Mouse (Mus musculus): ENCODE results near the gene Letm1. TPM values are rescaled to one million over a fixed set of nuclear protein-coding genes. Genes with fewer than 3 reads are reported as not detected.

Gene Letm1
- total RNA-seq, 2 experiments from 2014 or later = 152 to 161 TPM

DNA sequence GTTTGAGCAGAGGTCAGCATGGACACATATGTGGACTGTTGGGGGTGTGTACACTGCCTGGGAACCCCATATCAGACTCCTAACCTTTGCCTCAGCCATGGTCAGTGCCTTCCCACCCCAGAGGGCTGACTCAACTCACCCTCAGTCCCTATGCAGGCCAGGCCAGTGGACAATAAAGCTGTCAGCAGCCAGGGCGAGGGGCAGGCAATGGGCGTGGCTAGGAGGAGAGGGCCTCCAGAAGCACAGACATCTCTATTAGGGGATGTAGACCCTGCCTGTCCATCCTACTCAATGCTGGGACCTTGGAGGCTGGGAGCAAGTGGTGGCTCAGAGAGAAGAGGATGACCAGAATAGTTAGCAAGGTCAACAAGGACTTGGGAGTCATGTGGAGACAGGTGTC, 67.4 kb downstream of the Letm1 start:
- no peak for DNase-seq (ENCODE audit: low spot score)
- intact Hi-C loops (cut with DNase I) = no loop called here

DNA sequence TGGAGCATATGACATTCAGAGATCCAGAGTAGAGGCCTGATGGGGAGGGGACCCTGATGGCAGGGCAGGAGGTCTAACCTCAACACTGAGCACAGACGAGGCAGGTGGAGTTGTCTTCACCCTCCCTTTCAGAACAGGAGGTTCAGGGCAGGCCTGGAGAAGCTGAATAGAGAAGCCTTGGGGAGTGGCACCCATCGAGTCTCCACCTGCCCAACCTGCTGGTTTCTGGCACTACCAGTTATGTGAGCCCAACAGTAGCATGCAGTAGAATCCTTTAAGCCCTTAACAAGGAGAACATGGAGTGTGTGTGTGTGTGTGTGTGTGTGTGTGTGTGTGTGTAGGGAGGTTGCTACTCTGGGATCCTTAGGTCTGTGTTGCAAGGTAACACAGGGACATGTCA, 70.1 kb downstream of the Letm1 start:
- intact Hi-C loops (cut with DNase I) = no loop called here
- DNase-seq (ENCODE audit: low spot score) = no peak

DNA sequence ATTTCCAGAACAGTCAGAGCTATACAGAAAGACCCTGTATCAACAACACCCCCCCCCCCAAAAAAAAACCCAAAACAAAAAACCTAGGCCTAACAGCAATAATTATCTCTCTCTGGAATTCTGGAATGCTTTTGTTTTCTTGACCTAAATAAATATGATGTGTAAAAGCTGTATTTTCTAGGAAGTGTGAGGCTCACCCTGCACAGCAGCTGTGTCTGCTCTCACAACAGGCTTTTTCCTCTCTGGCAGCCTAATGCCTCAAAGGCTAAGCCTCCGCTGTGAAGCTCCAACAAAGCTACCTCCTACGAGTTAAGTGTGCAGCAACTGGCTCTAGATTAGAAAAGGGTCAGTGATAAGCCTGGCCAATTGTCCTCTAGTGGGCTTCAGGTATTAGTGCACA, 73.6 kb downstream of the Letm1 start:
- intact Hi-C loops (cut with DNase I) = no loop called here
- no peak for DNase-seq (ENCODE audit: low spot score)

DNA sequence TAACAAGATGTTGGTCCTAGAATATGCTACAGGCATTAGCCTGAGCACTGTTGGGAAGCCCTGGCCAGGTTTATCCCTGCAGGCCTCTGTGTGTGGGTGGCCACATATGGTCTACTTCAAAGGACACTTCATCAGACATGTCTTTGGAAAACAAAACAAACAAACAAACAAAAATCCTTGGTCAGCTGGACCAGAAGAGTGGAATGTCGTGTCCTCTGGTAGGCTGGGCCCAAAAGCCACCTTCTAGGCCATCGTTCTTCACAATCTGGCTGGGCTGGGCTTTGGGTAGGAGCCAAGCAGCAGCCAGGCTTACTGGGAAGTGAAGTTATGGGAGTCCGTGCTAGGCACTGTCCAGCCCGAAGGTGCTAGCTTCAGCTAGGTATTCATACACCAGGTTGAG, 75.5 kb downstream of the Letm1 start:
- intact Hi-C loops (cut with DNase I) = no loop called here
- DNase-seq (ENCODE audit: low spot score) = no peak

DNA sequence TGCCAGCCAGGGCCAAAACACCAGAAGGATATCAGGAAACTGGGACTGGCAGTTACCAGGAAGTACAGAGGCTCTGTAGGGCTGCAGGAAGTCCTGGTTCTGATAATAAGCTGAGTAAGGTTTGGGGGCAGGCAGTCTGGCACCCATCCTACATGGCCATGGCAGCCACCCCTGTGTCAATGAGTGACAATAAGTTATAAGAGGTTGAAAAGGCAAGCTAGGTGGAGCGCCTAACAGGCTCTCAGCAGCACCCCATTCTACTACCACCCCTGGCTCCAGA, 76.3 kb downstream of the Letm1 start:
- intact Hi-C loops (cut with DNase I) = no loop called here
- no peak for DNase-seq (ENCODE audit: low spot score)

- intact Hi-C loops (cut with DNase I) = no loop called here
Observed at GRCm38 (mm10) chr5:33705612-33706349, 76.8 kb downstream of the Letm1 start.

GRCm38 (mm10) chr5:33704945-33705611, 77.5 kb downstream of the Letm1 start:
- DNase-seq (ENCODE audit: low spot score) = no peak
- intact Hi-C loops (cut with DNase I) = no loop called here

More at GRCm38 (mm10) chr5:33705612-33706349, 76.8 kb downstream of the Letm1 start:
- DNase-seq (ENCODE audit: low spot score) = no peak

GRCm38 (mm10) chr5:33703999-33704398, 78.6 kb downstream of the Letm1 start:
- intact Hi-C loops (cut with DNase I) = no loop called here
- no peak for DNase-seq (ENCODE audit: low spot score)

GRCm38 (mm10) chr5:33701832-33702231, 80.8 kb downstream of the Letm1 start:
- DNase-seq (ENCODE audit: low spot score) = no peak
- intact Hi-C loops (cut with DNase I) = no loop called here

DNA sequence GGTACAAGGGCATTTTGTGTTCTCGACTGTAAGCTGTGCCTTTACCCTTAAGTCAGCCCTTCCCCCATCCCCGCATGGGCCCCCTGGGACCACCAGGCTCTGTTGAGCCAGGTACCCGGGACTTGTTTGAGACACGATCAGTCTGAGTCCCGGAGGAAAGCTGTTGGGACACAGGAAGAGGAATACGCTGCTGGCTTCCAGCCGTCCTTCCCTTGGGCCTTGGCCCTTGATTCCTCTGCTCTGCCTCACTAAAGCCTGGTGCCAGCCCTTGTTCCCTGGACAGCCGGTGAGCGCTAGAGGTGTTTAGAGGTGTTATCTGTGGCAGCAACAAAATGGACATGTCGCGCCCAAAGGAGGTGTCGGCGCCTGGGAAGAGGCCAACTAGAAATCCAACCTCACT, 82.6 kb downstream of the Letm1 start:
- intact Hi-C loops (cut with DNase I) = no loop called here
- DNase-seq (ENCODE audit: low spot score) = no peak

DNA sequence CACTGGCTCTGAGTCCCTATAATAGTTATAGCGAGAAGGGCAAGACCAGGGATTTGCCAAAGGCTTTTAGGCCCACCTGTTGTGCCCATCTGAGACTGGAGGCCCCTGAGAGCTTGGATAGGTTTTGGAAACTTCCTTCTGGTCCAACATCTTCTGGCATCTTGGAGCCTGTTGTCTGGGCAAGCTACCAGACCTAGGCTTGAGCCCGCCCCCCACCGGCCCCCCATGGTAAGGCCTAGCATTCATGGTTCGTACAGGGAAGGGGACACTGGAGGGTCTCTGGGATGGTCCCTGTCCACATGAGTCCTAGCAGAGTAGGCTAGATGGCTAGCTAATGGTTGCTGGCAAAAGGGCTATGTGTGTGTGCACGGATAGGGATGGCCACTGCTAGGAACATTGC, 83.9 kb downstream of the Letm1 start:
- intact Hi-C loops (cut with DNase I) = no loop called here
- DNase-seq (ENCODE audit: low spot score) = no peak

GRCm38 (mm10) chr5:33697947-33698512, 84.6 kb downstream of the Letm1 start:
- no peak for DNase-seq (ENCODE audit: low spot score)
- intact Hi-C loops (cut with DNase I) = no loop called here

DNA sequence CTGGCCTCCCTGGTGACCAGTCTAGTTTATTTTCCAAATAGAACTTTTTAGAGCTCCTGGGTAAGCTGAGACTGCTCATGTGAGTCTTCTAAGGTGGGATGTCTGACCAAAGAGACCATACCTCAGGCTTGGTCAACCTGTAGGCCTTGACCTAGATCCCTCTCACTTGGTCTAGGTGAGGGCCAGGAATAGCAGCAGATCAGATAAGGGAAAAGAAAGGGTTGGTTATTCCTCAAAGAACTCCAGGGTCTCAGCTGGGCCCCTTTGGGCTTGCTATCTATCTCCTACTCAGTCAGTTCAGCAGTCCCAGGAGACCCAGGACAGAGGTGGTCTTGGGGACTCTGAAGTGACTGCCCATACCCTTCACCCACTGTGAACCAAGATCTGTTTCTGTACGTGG, 85.1 kb downstream of the Letm1 start:
- intact Hi-C loops (cut with DNase I) = no loop called here
- no peak for DNase-seq (ENCODE audit: low spot score)

GRCm38 (mm10) chr5:33696430-33696829, 86.2 kb downstream of the Letm1 start:
- DNase-seq (ENCODE audit: low spot score) = no peak
- intact Hi-C loops (cut with DNase I) = no loop called here

GRCm38 (mm10) chr5:33695718-33696121, 86.9 kb downstream of the Letm1 start:
- DNase-seq (ENCODE audit: low spot score) = no peak
- intact Hi-C loops (cut with DNase I) = loop anchor here (2.0 kb wide), 1 partner anchor 25 kb away; the partner anchor contains the start of gene Fgfr3

- peak; percentile 21 for DNase-seq (ENCODE audit: low spot score)
- intact Hi-C loops (cut with DNase I) = loop anchor here (2.0 kb wide), 1 partner anchor 26 kb away; the partner anchor contains the start of gene Fgfr3
Observed at GRCm38 (mm10) chr5:33694848-33695717, 87.5 kb downstream of the Letm1 start.

- no peak for DNase-seq (ENCODE audit: low spot score)
Observed at GRCm38 (mm10) chr5:33694461-33694847, 88.2 kb downstream of the Letm1 start.

GRCm38 (mm10) chr5:33692393-33692792, 90.2 kb downstream of the Letm1 start:
- intact Hi-C loops (cut with DNase I) = no loop called here
- no peak for DNase-seq (ENCODE audit: low spot score)

More at GRCm38 (mm10) chr5:33694461-33694847, 88.2 kb downstream of the Letm1 start:
- intact Hi-C loops (cut with DNase I) = loop anchor here (2.0 kb wide), 1 partner anchor 26 kb away; the partner anchor contains the start of gene Fgfr3

- intact Hi-C loops (cut with DNase I) = no loop called here
- DNase-seq (ENCODE audit: low spot score) = peak; percentile 75
Observed at GRCm38 (mm10) chr5:33689852-33690645, 92.6 kb downstream of the Letm1 start.

Data from heart, postnatal 25 days (tissue).